20 mouse cellular contexts compared by ENCODE assay signal in the genomic region with DNA sequence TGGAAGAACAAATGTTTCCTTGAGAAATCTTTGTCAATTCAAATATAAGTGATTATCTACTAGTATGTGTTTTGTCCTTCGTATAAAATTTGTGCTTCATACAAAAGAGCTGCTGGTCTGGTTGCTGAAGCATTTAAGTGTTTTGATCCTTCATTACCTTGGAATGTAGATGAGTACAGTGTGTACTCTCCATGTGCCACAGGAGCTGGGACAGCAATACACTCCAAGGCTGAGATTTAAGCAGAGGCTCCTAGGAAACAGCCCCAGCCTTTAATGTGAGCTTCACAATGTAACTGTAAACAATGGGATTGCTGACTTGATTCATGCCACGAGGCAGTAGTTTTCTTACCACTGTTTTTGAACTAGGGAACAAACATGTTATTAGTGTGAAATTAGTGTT. TPM values are rescaled to one million over a fixed set of nuclear protein-coding genes. Genes with fewer than 3 reads are reported as not detected.
"Had no signal": no experiment of that assay in that cellular context is flagged by ENCODE, and none has a peak within 500 bp of the region (broad histone marks: within the 10 kb centered on the region; RNA-seq: fewer than 3 reads in every experiment).

No protein-coding gene starts in this region.

- H3K4me1 ChIP-seq: midbrain, embryonic 10.5 days; midbrain, embryonic 12.5 days; neural tube, embryonic 13.5 days; neural tube, embryonic 15.5 days had no signal

- H3K9ac ChIP-seq: lung, embryonic 14.5 days; midbrain, embryonic 12.5 days; neural tube, embryonic 13.5 days; neural tube, embryonic 15.5 days had no signal

- H3K4me2 ChIP-seq: lung, embryonic 14.5 days; midbrain, embryonic 12.5 days; neural tube, embryonic 13.5 days; neural tube, embryonic 15.5 days had no signal

- H3K4me3 ChIP-seq: midbrain, embryonic 10.5 days; midbrain, embryonic 12.5 days; myocyte; neural tube, embryonic 13.5 days; neural tube, embryonic 15.5 days had no signal

- H3K36me3 ChIP-seq: midbrain, embryonic 10.5 days; midbrain, embryonic 12.5 days; neural tube, embryonic 13.5 days; neural tube, embryonic 15.5 days had no signal

- H3K9me3 ChIP-seq: midbrain, embryonic 10.5 days; midbrain, embryonic 12.5 days; neural tube, embryonic 13.5 days; neural tube, embryonic 15.5 days had no signal

- H3K27me3 ChIP-seq: midbrain, embryonic 12.5 days; neural tube, embryonic 13.5 days; neural tube, embryonic 15.5 days had no signal

- DNase-seq: lung, embryonic 14.5 days; lung, postnatal 14 days; lung, postnatal 4 days; midbrain, embryonic 14.5 days; retina, postnatal 1 day; right cerebral cortex, adult 18-20 months; right cerebral cortex, postnatal 25 days; right cerebral cortex, postnatal 4 days; spleen, adult 18-20 months; thymus, adult 18-20 months; thymus, postnatal 14 days; thymus, postnatal 36 days had no signal

- H3K27ac ChIP-seq: midbrain, embryonic 10.5 days; midbrain, embryonic 12.5 days; neural tube, embryonic 13.5 days; neural tube, embryonic 15.5 days had no signal

- ATAC-seq: midbrain, embryonic 16.5 days had no signal

RNA-seq across cellular contexts. Expression of gene Ccdc152, which starts 28.5 kb away (rescaled TPM):
- total RNA-seq: megakaryocyte-erythroid progenitor cell, adult 5-6 weeks had no signal
- polyA plus RNA-seq: midbrain, embryonic 10.5 days; midbrain, embryonic 16.5 days; myocyte; neural tube, embryonic 11.5 days; neural tube, embryonic 13.5 days had no signal
